Mouse (Mus musculus) lung, postnatal 0 days (tissue): ENCODE results near the gene Ablim1. TPM values are rescaled to one million over a fixed set of nuclear protein-coding genes. Genes with fewer than 3 reads are reported as not detected.

Experiments used
- ATAC-seq: fragments of 200-750 bp; cut with Nextera tagmentation; 2 replicates; pipeline ENCODE4 v1.8.0; 2017; ENCODE audit warnings: moderate library complexity
- DNase-seq: peaks from one replicate; pipeline ENCODE4 v3.0.0-alpha.2; 2016; ENCODE audit warnings: low spot score
- H3K27ac ChIP-seq: fragments of 300-500 bp; sonication (generic); 2 replicates; pipeline ENCODE4 v1.5.1; 2014; ENCODE audit warnings: antibody characterized with exemption, mild to moderate bottlenecking, low read length, mixed read lengths
- H3K27me3 ChIP-seq: fragments of 300-500 bp; sonication (generic); replicated peaks from 2 replicates; pipeline ENCODE4 v1.6.1; 2014; ENCODE audit warnings: low read length, mixed read lengths; ENCODE audit not compliant: insufficient read depth
- H3K36me3 ChIP-seq: fragments of 300-500 bp; sonication (generic); 2 replicates; pipeline ENCODE4 v1.6.1; 2014; ENCODE audit warnings: low read length, mixed read lengths; ENCODE audit not compliant: insufficient read depth
- H3K4me1 ChIP-seq: fragments of 300-500 bp; sonication (generic); 2 replicates; pipeline ENCODE4 v1.6.1; 2014; ENCODE audit warnings: antibody characterized with exemption, low read depth, low read length, mixed read lengths; ENCODE audit not compliant: insufficient read depth
- H3K4me2 ChIP-seq: fragments of 300-500 bp; sonication (generic); replicated peaks from 2 replicates; pipeline ENCODE4 v1.6.1; 2014; ENCODE audit warnings: low read depth, mild to moderate bottlenecking, low read length, moderate library complexity, mixed read lengths
- H3K4me3 ChIP-seq: fragments of 300-500 bp; sonication (generic); 2 replicates; pipeline ENCODE4 v1.5.1; 2014; ENCODE audit warnings: low read depth, low read length
- H3K9ac ChIP-seq: fragments of 300-500 bp; sonication (generic); replicated peaks from 2 replicates; pipeline ENCODE4 v1.6.1; 2014; ENCODE audit warnings: low read depth, mild to moderate bottlenecking
- H3K9me3 ChIP-seq: fragments of 300-500 bp; sonication (generic); 2 replicates; pipeline ENCODE4 v1.6.1; 2016; ENCODE audit warnings: low read length, mixed read lengths
- CTCF ChIP-seq: IDR thresholded peaks from 2 replicates; pipeline ENCODE4 v1.5.1; 2016; ENCODE audit warnings: antibody characterized with exemption, mild to moderate bottlenecking
- EP300 ChIP-seq: IDR thresholded peaks from 2 replicates; pipeline ENCODE4 v1.6.1; 2016; ENCODE audit warnings: antibody characterized with exemption, mild to moderate bottlenecking, control low read depth
- WGBS: fragments of 180-500 bp; shearing (Covaris S2); extraction: QIAGEN DNeasy Blood & Tissue Kit; methylation state at CpG from one replicate; pipeline ENCODE4 v1.1.7; 2014; 5-methylcytosine and 5-hydroxymethylcytosine counted together
- polyA plus RNA-seq: library from polyadenylated mRNA; unstranded; fragments of >200 nt; fragmentation: Nextera tagmentation; extraction: Ambion mirVana; gene quantifications from 2 replicates; pipeline ENCODE4 v1.2.1, GENCODE M21; 2015

The Ablim1 gene
- polyA plus RNA-seq, 1 experiment from 2014 or later: 50.1 TPM

DNA sequence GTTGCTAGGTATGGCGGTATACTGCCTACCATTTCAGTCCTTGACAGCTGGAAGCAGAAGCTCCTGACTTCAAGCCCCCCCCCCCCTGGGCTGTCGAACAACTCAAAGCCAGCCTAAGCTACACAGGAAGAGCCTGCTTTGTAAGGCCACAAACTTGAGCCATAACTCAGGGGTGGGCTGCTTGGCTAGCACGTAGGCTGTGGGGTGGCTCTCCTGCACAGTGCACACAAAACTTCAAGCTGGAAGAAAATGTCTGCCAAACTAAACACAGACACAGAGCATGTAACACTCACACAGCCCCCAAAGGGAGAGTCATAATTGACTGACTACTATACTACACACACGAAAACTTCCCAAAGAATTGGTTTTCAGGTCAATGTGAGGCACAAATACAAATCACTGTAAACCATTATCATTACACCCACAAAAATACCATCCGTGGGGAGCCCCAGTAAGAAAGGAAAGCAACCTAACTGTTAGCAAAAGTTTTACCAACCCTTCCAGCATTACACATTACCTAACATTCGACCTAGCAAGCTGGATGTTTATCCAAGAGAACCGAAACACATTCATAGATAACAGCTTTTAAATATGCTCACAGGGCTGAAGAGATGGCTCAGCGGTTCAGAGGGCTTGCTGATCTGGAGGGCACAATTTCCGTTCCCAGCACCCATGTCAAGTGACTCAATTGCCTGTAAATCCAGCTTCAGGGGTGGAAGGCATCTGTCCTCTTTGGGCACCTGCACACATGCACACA, 61.8 kb downstream of the Ablim1 start:
- no peak overlapping the region for H3K4me3 ChIP-seq
- no peaks in the 10 kb centered on the region for H3K27me3 ChIP-seq
- DNase-seq (no peak), ATAC-seq (no peak)
- TF ChIP-seq CTCF (no peak), EP300 (no peak)
- H3K4me2 ChIP-seq: no peak overlapping the region
- H3K9ac ChIP-seq: no peak overlapping the region
- 43% methylated on average over 9 of the region's 9 CpGs for WGBS
- no peak overlapping the region for H3K27ac ChIP-seq
- no peaks in the 10 kb centered on the region for H3K4me1 ChIP-seq
- H3K36me3 ChIP-seq: no peaks in the 10 kb centered on the region
- no peaks in the 10 kb centered on the region for H3K9me3 ChIP-seq

DNA sequence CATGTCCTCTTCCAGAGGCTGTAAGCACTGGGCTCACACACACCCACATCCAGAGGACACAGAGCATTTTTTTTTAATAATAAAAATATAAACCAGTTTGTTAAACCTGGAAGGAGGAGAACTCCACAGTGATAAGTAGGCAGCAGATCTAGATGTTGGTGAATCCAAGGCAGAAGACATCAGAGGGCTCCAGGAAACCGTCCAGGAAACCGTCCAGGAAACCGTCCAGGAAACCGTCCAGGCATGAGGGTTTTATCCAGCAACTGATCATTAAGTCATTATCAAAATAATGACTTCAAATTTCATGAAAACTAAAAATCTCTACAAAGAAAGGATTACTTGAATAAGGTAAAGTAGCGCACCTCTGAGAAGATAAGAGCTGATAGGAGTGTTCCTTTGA, 65.9 kb downstream of the Ablim1 start:
- H3K4me3 ChIP-seq: no peak overlapping the region
- H3K4me1 ChIP-seq: no peaks in the 10 kb centered on the region
- H3K4me2 ChIP-seq: no peak overlapping the region
- H3K27me3 ChIP-seq: no peaks in the 10 kb centered on the region
- no peaks in the 10 kb centered on the region for H3K36me3 ChIP-seq
- no peak for ATAC-seq
- DNase-seq: no peak
- H3K9ac ChIP-seq: no peak overlapping the region
- WGBS: 60% methylated on average over 5 of the region's 5 CpGs
- no peak overlapping the region for H3K27ac ChIP-seq
- H3K9me3 ChIP-seq: no peaks in the 10 kb centered on the region
- no peak for TF ChIP-seq CTCF
- TF ChIP-seq EP300: no peak

DNA sequence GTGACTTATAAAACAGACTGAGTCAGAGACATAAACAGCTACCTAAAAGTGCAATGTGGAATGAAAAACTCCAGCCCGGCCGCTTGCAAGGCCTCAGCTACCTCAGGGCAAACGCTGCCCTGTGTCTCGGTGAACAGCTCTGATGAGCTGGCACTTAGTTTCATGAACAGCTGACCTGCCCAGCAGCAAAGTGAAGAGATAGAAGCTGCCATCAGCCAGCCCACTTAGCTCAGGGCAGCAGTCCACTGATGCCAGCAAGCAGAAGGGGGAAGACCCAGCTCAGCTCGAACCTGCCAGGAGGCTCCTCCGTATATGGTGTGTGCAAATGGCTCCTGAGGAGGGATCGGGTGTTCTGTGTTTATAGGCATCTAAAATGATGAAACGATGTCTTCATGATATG, 67.5 kb downstream of the Ablim1 start:
- Histone ChIP-seq H3K27ac (no peak overlapping the region), H3K27me3 (no peaks in the 10 kb centered on the region), H3K9me3 (no peaks in the 10 kb centered on the region), H3K9ac (no peak overlapping the region), H3K4me3 (no peak overlapping the region), H3K36me3 (no peaks in the 10 kb centered on the region), H3K4me1 (peaks cover under 1% of the 10 kb centered on the region; the same call in 1 of the 2 replicates), H3K4me2 (no peak overlapping the region)
- TF ChIP-seq CTCF (no peak), EP300 (no peak)
- 84% methylated on average over 8 of the region's 8 CpGs for WGBS
- no peak for ATAC-seq
- no peak for DNase-seq

DNA sequence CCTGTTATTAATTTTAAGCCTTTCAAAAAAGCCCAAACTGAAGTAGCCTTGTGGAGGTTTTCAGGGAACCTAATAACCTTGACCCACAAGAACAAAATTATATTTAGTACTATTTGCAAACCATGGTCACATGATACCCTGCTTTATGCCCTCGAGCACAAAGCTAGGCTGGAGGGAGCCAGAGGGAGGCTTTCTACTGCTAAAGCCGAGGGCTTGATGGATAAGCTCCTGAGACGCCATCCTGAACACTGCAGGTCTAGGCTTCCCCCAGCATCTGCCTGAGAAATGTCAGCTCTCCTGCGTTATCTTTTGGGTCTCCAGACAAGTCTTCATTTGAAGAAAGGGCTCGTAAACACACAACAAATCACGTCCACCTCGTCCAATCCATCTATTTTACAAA, 70.4 kb downstream of the Ablim1 start:
- H3K36me3 ChIP-seq: no peaks in the 10 kb centered on the region
- DNase-seq (no peak), ATAC-seq (no peak)
- H3K4me2 ChIP-seq: no peak overlapping the region
- 78% methylated on average over 7 of the region's 7 CpGs for WGBS
- no peak overlapping the region for H3K9ac ChIP-seq
- no peaks in the 10 kb centered on the region for H3K9me3 ChIP-seq
- TF ChIP-seq CTCF: no peak
- TF ChIP-seq EP300: no peak
- no peaks in the 10 kb centered on the region for H3K27me3 ChIP-seq
- H3K4me3 ChIP-seq: no peak overlapping the region
- no peak overlapping the region for H3K27ac ChIP-seq
- H3K4me1 ChIP-seq: peaks cover 13% of the 10 kb centered on the region; the same call in 1 of the 2 replicates

DNA sequence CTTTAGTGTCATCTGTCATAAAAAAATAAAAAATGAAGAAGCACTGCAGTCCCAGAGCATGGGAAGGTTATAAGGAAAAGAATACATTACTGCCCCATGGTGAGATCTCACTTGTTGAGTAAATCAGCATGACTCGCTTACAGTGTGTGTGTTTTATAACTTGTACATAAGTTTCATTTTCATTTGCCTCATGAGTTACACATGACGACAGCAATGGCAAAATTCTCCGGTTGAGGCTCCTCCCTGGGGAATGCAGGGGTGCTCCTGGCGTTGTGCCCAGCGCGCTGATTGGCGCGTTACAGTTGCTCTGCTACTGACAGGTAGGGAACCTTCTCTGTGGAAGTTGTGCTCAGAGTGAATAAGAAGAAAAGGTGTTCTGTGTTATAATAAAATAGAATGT, 71.1 kb downstream of the Ablim1 start:
- H3K36me3 ChIP-seq: no peaks in the 10 kb centered on the region
- no peaks in the 10 kb centered on the region for H3K27me3 ChIP-seq
- H3K4me1 ChIP-seq: peaks cover 20% of the 10 kb centered on the region; the same call in 1 of the 2 replicates
- no peak overlapping the region for H3K4me3 ChIP-seq
- 62% methylated on average over 8 of the region's 8 CpGs for WGBS
- peak; percentile 74 for DNase-seq
- no peak for TF ChIP-seq CTCF
- TF ChIP-seq EP300: no peak
- peak; percentile 31 for ATAC-seq
- H3K9ac ChIP-seq: no peak overlapping the region
- H3K27ac ChIP-seq: no peak overlapping the region
- H3K9me3 ChIP-seq: no peaks in the 10 kb centered on the region
- no peak overlapping the region; the same call in 1 of the 2 replicates for H3K4me2 ChIP-seq

DNA sequence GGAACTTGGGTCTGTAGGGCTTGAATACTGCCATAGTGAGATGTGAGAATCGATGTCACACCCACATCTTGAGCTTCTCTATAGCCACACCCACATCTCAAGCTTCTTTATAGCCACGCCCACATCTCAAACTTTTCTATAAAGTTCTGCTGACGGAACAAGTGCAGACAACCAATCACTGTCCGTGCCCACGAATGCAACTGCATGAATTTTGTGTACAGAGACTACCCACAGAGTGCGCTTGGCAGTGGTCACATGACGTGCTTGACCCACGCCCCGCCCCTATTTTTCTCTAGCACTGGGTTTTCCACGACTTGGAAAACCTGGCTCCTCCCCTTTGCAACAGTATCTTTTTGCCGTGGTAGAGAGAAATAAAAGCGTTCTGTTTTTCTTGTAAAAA, 71.5 kb downstream of the Ablim1 start:
- no peak overlapping the region; the same call in 1 of the 2 replicates for H3K4me2 ChIP-seq
- no peak overlapping the region for H3K9ac ChIP-seq
- ATAC-seq: peak; percentile 12; the same call in 1 of the 2 replicates
- no peaks in the 10 kb centered on the region for H3K27me3 ChIP-seq
- 70% methylated on average over 12 of the region's 12 CpGs for WGBS
- H3K36me3 ChIP-seq: no peaks in the 10 kb centered on the region
- peaks cover 22% of the 10 kb centered on the region; the same call in 1 of the 2 replicates for H3K4me1 ChIP-seq
- no peak for TF ChIP-seq EP300
- no peak for TF ChIP-seq CTCF
- no peak overlapping the region for H3K4me3 ChIP-seq
- peak; percentile 37 for DNase-seq
- no peak overlapping the region for H3K27ac ChIP-seq
- H3K9me3 ChIP-seq: no peaks in the 10 kb centered on the region
